Mouse (Mus musculus) midbrain, postnatal 0 days (tissue): Measurements from ENCODE around the gene Selenoh. TPM values are rescaled to one million over a fixed set of nuclear protein-coding genes. Genes with fewer than 3 reads are reported as not detected.
A peak's percentile ranks its signal among the peaks of the same experiment; 100 is the strongest.

Experiments
- ATAC-seq: fragments of 200-750 bp; cut with Nextera tagmentation; 2 replicates; pipeline ENCODE4 v1.8.0; 2017; ENCODE audit warnings: moderate number of reproducible peaks, mild to moderate bottlenecking, moderate TSS enrichment, moderate library complexity; ENCODE audit not compliant: low FRiP score
- DNase-seq: peaks from one replicate; pipeline ENCODE4 v3.0.0-alpha.2; 2015; ENCODE audit warnings: low spot score
- H3K27ac ChIP-seq: fragments of 300-500 bp; sonication (generic); 2 replicates; pipeline ENCODE4 v1.5.1; 2014; ENCODE audit warnings: low read depth, mild to moderate bottlenecking, low read length, mixed read lengths
- H3K27me3 ChIP-seq: fragments of 300-500 bp; sonication (generic); 2 replicates; pipeline ENCODE4 v1.6.1; 2014; ENCODE audit warnings: low read length, control low read depth, mixed read lengths; ENCODE audit not compliant: insufficient read depth
- H3K36me3 ChIP-seq: fragments of 300-500 bp; sonication (generic); 2 replicates; pipeline ENCODE4 v1.6.1; 2014; ENCODE audit warnings: low read length, control low read depth, mixed read lengths; ENCODE audit not compliant: insufficient read depth
- H3K4me1 ChIP-seq: fragments of 300-500 bp; sonication (generic); 2 replicates; pipeline ENCODE4 v1.6.1; 2014; ENCODE audit warnings: mild to moderate bottlenecking, control low read depth, antibody characterized with exemption, low read length, mixed read lengths; ENCODE audit not compliant: insufficient read depth
- H3K4me2 ChIP-seq: fragments of 300-500 bp; sonication (generic); 2 replicates; pipeline ENCODE4 v1.6.1; 2014; ENCODE audit warnings: low read depth, mild to moderate bottlenecking, low read length, mixed read lengths; ENCODE audit not compliant: poor library complexity, severe bottlenecking
- H3K4me3 ChIP-seq: fragments of 300-500 bp; sonication (generic); 2 replicates; pipeline ENCODE4 v1.5.1; 2014; ENCODE audit warnings: low read depth, mild to moderate bottlenecking, low read length, moderate library complexity
- H3K9ac ChIP-seq: fragments of 300-500 bp; sonication (generic); replicated peaks from 2 replicates; pipeline ENCODE4 v1.6.1; 2014; ENCODE audit warnings: mild to moderate bottlenecking, low read length, moderate library complexity, mixed read lengths; ENCODE audit not compliant: poor library complexity, severe bottlenecking
- H3K9me3 ChIP-seq: fragments of 300-500 bp; sonication (generic); 2 replicates; pipeline ENCODE4 v1.6.1; 2016; ENCODE audit warnings: low read length, control low read depth
- CTCF ChIP-seq: IDR thresholded peaks from 2 replicates; pipeline ENCODE4 v1.5.1; 2016; ENCODE audit warnings: antibody characterized with exemption, mild to moderate bottlenecking
- WGBS: fragments of 180-500 bp; shearing (Covaris S2); extraction: QIAGEN DNeasy Blood & Tissue Kit; methylation state at CpG from one replicate; pipeline ENCODE4 v1.1.7; 2014; 5-methylcytosine and 5-hydroxymethylcytosine counted together
- polyA plus RNA-seq: library from polyadenylated mRNA; unstranded; fragments of >200 nt; fragmentation: Nextera tagmentation; extraction: Ambion mirVana; gene quantifications from 2 replicates; pipeline ENCODE4 v1.2.1, GENCODE M21; 2015
- total RNA-seq: library from RNA; depleted of rRNA; stranded (reverse); fragments of >200 nt; gene quantifications from 2 replicates; pipeline ENCODE4 v1.2.3, GENCODE M21; 2014

Selenoh gene
- total and polyA plus RNA-seq, 2 experiments from 2014 or later: 211 to 269 TPM

GRCm38 (mm10) chr2:84662866-84663265, 7.7 kb downstream of the Selenoh start:
- 15% methylated on average over 2 of the region's 2 CpGs for WGBS
- Histone ChIP-seq H3K9me3 (no peaks in the 10 kb centered on the region), H3K27me3 (no peaks in the 10 kb centered on the region), H3K36me3 (no peaks in the 10 kb centered on the region), H3K4me1 (no peaks in the 10 kb centered on the region), H3K4me2 (no peak overlapping the region), H3K9ac (no peak overlapping the region), H3K4me3 (no peak overlapping the region), H3K27ac (no peak overlapping the region)
- ATAC-seq (no peak), DNase-seq (peak; percentile 47)
- peak; percentile 65 for TF ChIP-seq CTCF

GRCm38 (mm10) chr2:84660253-84660652, 10.3 kb downstream of the Selenoh start:
- peak; percentile 67 for TF ChIP-seq CTCF
- no peak for ATAC-seq
- DNase-seq: peak; percentile 45
- H3K27me3 ChIP-seq: no peaks in the 10 kb centered on the region
- H3K4me1 ChIP-seq: no peaks in the 10 kb centered on the region
- no peaks in the 10 kb centered on the region for H3K36me3 ChIP-seq
- H3K9ac ChIP-seq: no peak overlapping the region
- 70% methylated on average over 3 of the region's 3 CpGs for WGBS
- no peaks in the 10 kb centered on the region for H3K9me3 ChIP-seq
- no peak overlapping the region for H3K27ac ChIP-seq
- no peak overlapping the region for H3K4me2 ChIP-seq
- no peak overlapping the region for H3K4me3 ChIP-seq

GRCm38 (mm10) chr2:84658806-84659205, 11.8 kb downstream of the Selenoh start, which contains the start of gene Btbd18:
Btbd18 (plus strand) TSS chr2:84659079.
- ATAC-seq (no peak), DNase-seq (no peak)
- no peak for TF ChIP-seq CTCF
- Histone ChIP-seq H3K9me3 (no peaks in the 10 kb centered on the region), H3K4me3 (no peak within 1 kb of the TSS), H3K4me2 (no peak within 1 kb of the TSS), H3K36me3 (no peaks in the 10 kb centered on the region), H3K9ac (no peak within 1 kb of the TSS), H3K27me3 (no peaks in the 10 kb centered on the region), H3K27ac (no peak within 1 kb of the TSS), H3K4me1 (no peaks in the 10 kb centered on the region)
- 94% methylated on average over 32 of the region's 32 CpGs for WGBS

GRCm38 (mm10) chr2:84655864-84656263, 14.7 kb downstream of the Selenoh start:
- Histone ChIP-seq H3K4me1 (no peaks in the 10 kb centered on the region), H3K9me3 (no peaks in the 10 kb centered on the region), H3K9ac (no peak overlapping the region), H3K4me2 (no peak overlapping the region), H3K27me3 (no peaks in the 10 kb centered on the region), H3K36me3 (no peaks in the 10 kb centered on the region), H3K27ac (no peak overlapping the region), H3K4me3 (no peak overlapping the region)
- no peak for TF ChIP-seq CTCF
- ATAC-seq (no peak), DNase-seq (no peak)
- WGBS: 76% methylated on average over 1 of the region's 1 CpGs

GRCm38 (mm10) chr2:84653354-84653753, 17.2 kb downstream of the Selenoh start:
- DNase-seq (no peak), ATAC-seq (no peak)
- H3K9me3 ChIP-seq: no peaks in the 10 kb centered on the region
- H3K27me3 ChIP-seq: no peaks in the 10 kb centered on the region
- TF ChIP-seq CTCF: peak; percentile 47
- H3K9ac ChIP-seq: no peak overlapping the region
- no peak overlapping the region for H3K4me2 ChIP-seq
- no peaks in the 10 kb centered on the region for H3K36me3 ChIP-seq
- no peaks in the 10 kb centered on the region for H3K4me1 ChIP-seq
- H3K4me3 ChIP-seq: no peak overlapping the region
- no peak overlapping the region for H3K27ac ChIP-seq

- TF ChIP-seq CTCF: no peak
- Histone ChIP-seq H3K27ac (peak within 1 kb of the TSS; percentile 95), H3K4me3 (peak within 1 kb of the TSS; percentile 63), H3K9ac (peak within 1 kb of the TSS; percentile 75), H3K9me3 (no peaks in the 10 kb centered on the region), H3K4me2 (peak within 1 kb of the TSS; percentile 78), H3K4me1 (0 out of 2 replicates have a peak, but pooled peaks cover 3% of the 10 kb centered on the region), H3K27me3 (no peaks in the 10 kb centered on the region), H3K36me3 (no peaks in the 10 kb centered on the region)
- ATAC-seq: peak; percentile 97
- WGBS: under 1% methylated on average over 15 of the region's 15 CpGs
- peak; percentile 98 for DNase-seq
Measured at GRCm38 (mm10) chr2:84650464-84651195, 19.9 kb downstream of the Selenoh start, which contains the start of gene Ctnnd1. Ctnnd1 (minus strand) TSS chr2:84650765.
